Mouse (Mus musculus) regulatory T cell (primary cell): ENCODE measurements around the gene Olfr1214.
"Not testable (repeated sequence)": the region's sequence is repeated elsewhere in the genome, so short reads cannot be mapped to it uniquely, and the experiment has no call there.

ENCODE experiments used
- in situ Hi-C: fragments of 300-600 bp; cut with MboI, MseI; formaldehyde crosslinking; loops from one replicate; pipeline ENCODE4 v1.15.1; 2025; ENCODE audit warnings: high pct_unique_total_duplicates

The Olfr1214 gene

DNA sequence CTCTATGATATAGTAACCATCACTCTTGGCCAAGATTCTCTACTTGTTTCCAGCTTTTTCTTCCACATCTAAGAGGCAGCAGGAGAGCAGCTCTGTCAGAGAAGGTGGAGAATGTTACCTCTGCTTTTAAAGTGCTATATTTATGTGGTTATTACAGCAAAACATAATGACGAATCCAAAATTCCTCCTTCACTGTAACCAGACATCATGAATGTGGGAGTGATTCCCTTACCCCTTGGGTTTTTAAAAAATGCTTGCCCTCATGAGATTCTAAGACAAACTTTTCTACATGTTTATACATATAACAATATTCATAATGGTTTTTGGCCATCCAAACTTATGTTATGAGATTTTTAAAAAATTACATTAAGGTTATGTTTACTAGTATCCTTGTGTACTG lies at the start of gene Olfr1214:
Olfr1214 (minus strand) TSS at position 101 of the 400 bp plus-strand sequence.
- in situ Hi-C loops: no loop called here

GRCm38 (mm10) chr2:89031965-89032364 lies 39.5 kb upstream of the Olfr1214 start, which contains the start of gene Olfr1217:
Gene Olfr1217, minus strand, starts transcription at chr2:89032065.
- in situ Hi-C loops: no loop called here

GRCm38 (mm10) chr2:89021436-89021835 lies 29.0 kb upstream of the Olfr1214 start:
- in situ Hi-C loops: not testable (repeated sequence)

- in situ Hi-C loops: no loop called here
These were observed 25.8 kb upstream of the Olfr1214 start, which contains the start of gene Olfr1216 for GRCm38 (mm10) chr2:89018240-89018639. Gene Olfr1216, minus strand, starts transcription at chr2:89018340.

- in situ Hi-C loops: no loop called here
These were observed 14.4 kb upstream of the Olfr1214 start, which contains the start of gene Olfr1215 for GRCm38 (mm10) chr2:89006873-89007272. Gene Olfr1215, minus strand, starts transcription at chr2:89006973.

GRCm38 (mm10) chr2:88980181-88980580 lies 12.3 kb downstream of the Olfr1214 start, which contains the start of gene Gm13762:
Gene Gm13762, minus strand, starts transcription at chr2:88980281.
- in situ Hi-C loops: no loop called here

GRCm38 (mm10) chr2:88953669-88954068 lies 38.8 kb downstream of the Olfr1214 start, which contains the start of gene Olfr1212:
Gene Olfr1212, plus strand, starts transcription at chr2:88953969.
- in situ Hi-C loops: no loop called here

DNA sequence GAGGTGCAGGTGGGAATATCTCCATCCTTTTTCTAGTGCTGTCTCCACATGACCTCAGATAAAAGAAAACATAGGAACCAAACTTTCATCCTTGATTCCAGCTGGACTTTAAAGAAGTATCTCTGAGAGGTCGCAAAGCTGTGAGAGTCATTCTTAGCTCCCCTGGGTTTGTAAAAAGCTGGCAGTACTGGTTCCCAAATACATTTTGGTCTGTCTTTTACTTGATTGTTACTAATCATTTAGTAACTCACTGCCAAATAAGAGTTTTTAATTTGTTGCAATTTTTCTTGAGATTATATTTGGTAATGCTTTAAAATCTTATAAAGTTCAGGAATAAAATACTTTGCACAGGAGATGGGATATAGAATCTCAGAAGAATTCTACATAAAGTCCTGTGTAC lies 54.4 kb downstream of the Olfr1214 start, which contains the start of gene Olfr1211:
Olfr1211 (minus strand) TSS at position 101 of the 400 bp plus-strand sequence.
- in situ Hi-C loops: no loop called here
